Mouse (Mus musculus) bone marrow, adult 2 months (tissue): ENCODE measurements around the gene Oxa1l. TPM values are rescaled to one million over a fixed set of nuclear protein-coding genes. Genes with fewer than 3 reads are reported as not detected.
"Not testable (repeated sequence)": the region's sequence is repeated elsewhere in the genome, so short reads cannot be mapped to it uniquely, and the experiment has no call there.

Experiments used
- H3K27ac ChIP-seq: fragments of 200-500 bp; 2 replicates; pipeline ENCODE4 v1.5.1; 2012; ENCODE audit warnings: low read depth, mild to moderate bottlenecking, control low read depth, inconsistent platforms, low read length; ENCODE audit not compliant: control insufficient read depth, poor library complexity, insufficient read depth
- H3K4me1 ChIP-seq: fragments of 200-500 bp; 2 replicates; pipeline ENCODE4 v1.6.1; 2011; ENCODE audit warnings: low read length; ENCODE audit not compliant: control insufficient read depth, insufficient read depth
- H3K4me3 ChIP-seq: fragments of 200-500 bp; replicated peaks from 2 replicates; pipeline ENCODE3; 2011; ENCODE audit warnings: mild to moderate bottlenecking, low read depth, low read length, control low read depth; ENCODE audit not compliant: control insufficient read depth
- CTCF ChIP-seq: fragments of 200-500 bp; IDR thresholded peaks from 2 replicates; pipeline ENCODE4 v1.5.1; 2011; ENCODE audit warnings: low read length, control low read depth; ENCODE audit not compliant: control insufficient read depth, insufficient read depth
- POLR2A ChIP-seq: fragments of 200-500 bp; IDR thresholded peaks from 2 replicates; pipeline ENCODE4 v1.6.1; 2011; ENCODE audit warnings: low read depth, mild to moderate bottlenecking, control low read depth, low read length, borderline replicate concordance; ENCODE audit not compliant: control insufficient read depth
- WGBS: fragments of 180-500 bp; shearing (Covaris S2); methylation state at CpG from one replicate; pipeline ENCODE4 v1.1.7; 2018; 5-methylcytosine and 5-hydroxymethylcytosine counted together
- polyA plus RNA-seq: library from polyadenylated mRNA; stranded (reverse); fragments of >200 nt; gene quantifications from 2 replicates; pipeline ENCODE4 v1.2.4, GENCODE M21; 2011; ENCODE audit warnings: low replicate concordance; ENCODE audit not compliant: missing spikeins, insufficient read depth, insufficient read length

The Oxa1l gene
- polyA plus RNA-seq, 1 experiment, result 64.9 TPM

GRCm38 (mm10) chr14:54333452-54334189 lies 27.0 kb upstream of the Oxa1l start:
- TF ChIP-seq POLR2A, result no peak
- Histone ChIP-seq H3K4me3 (no peak overlapping the region), H3K27ac (no peak overlapping the region), H3K4me1 (no peaks in the 10 kb centered on the region; the same call in 1 of the 2 replicates)
- WGBS, result 46% methylated on average over 8 of the region's 8 CpGs

DNA sequence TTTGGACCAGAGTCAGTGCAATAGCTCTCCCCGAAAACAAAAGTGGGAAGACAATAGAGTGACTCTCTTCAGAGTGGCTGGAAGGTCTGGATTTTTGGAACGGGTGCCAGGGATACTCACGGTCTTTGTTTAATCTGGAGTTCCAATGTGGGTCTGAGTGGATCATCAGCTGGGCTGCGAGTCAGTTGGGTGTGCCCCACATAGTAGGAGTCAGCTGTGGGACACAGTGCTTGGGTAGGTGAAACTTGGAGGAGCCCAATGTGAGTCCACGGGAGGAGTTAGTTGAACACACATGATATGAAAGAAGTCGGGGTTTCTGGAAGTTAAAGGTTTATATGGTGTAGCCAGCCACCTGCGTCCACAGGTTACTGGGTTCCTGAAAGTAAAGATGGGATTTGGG lies 19.8 kb upstream of the Oxa1l start:
- 79% methylated on average over 7 of the region's 7 CpGs for WGBS
- TF ChIP-seq POLR2A (no peak), CTCF (no peak)
- no peaks in the 10 kb centered on the region for H3K4me1 ChIP-seq
- H3K27ac ChIP-seq, result no peak overlapping the region
- no peak overlapping the region for H3K4me3 ChIP-seq

- not testable (repeated sequence) for H3K4me1 ChIP-seq, H3K4me3 ChIP-seq, H3K27ac ChIP-seq
- WGBS, result 58% methylated on average over 2 of the region's 2 CpGs
These were observed 18.8 kb upstream of the Oxa1l start for GRCm38 (mm10) chr14:54341807-54342206.

GRCm38 (mm10) chr14:54350773-54351541 lies 9.7 kb upstream of the Oxa1l start:
- not testable (repeated sequence) for H3K4me1 ChIP-seq
- 29% methylated on average over 16 of the region's 16 CpGs for WGBS
- Histone ChIP-seq H3K27ac (peak overlapping the region; percentile 10; the same call in 1 of the 2 replicates), H3K4me3 (peak overlapping the region; percentile 27)

- H3K27ac ChIP-seq, result no peak overlapping the region
- 74% methylated on average over 8 of the region's 8 CpGs for whole genome bisulfite sequencing
- H3K4me1 ChIP-seq, result no peaks in the 10 kb centered on the region; the same call in 1 of the 2 replicates
- no peak overlapping the region for H3K4me3 ChIP-seq
- TF ChIP-seq CTCF, result no peak
These were observed 8.3 kb upstream of the Oxa1l start for GRCm38 (mm10) chr14:54352314-54352713.

DNA sequence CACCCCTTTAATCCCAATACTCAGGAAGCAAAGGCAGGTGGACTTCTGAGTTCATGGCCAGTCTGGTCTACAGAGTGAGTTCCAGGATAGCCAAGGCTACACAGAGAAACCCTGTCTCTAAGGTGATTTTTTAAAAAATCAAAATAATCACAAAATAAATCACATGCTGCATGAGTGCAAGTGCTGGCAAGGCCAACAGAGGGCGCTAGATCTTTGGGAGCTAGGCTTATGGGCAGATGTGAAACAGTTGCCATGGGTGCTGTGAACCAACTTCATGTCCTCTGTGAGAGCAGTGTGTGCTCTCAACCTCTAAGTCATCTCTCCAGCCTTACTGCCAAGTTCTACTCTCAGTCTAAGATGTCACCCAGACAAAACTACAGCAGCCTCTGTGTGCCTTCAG lies 6.2 kb upstream of the Oxa1l start:
- Histone ChIP-seq H3K4me3 (no peak overlapping the region), H3K4me1 (no peaks in the 10 kb centered on the region; the same call in 1 of the 2 replicates), H3K27ac (no peak overlapping the region)
- TF ChIP-seq POLR2A (no peak), CTCF (peak; percentile 40; the same call in 1 of the 2 replicates)
- WGBS, result 45% methylated on average over 1 of the region's 1 CpGs

DNA sequence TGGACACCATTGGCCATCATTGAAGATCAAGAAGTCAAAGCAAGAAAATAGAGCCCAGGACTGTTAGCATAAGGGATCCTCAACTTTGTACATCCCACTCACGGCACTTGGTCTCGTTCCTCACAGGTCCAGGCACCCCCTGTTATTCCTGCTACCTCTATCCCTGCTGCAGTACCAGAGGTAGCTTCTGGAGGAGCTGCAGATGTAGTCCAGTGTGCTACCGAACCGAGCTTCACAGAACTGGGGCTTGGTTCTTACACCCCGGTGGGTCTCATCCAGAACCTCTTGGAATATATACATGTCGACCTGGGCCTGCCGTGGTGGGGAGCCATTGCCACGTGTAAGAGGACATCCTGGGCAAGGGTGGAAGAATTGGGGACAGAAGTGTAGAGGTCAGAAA lies 2.5 kb downstream of the Oxa1l start:
- Histone ChIP-seq H3K4me3 (no peak overlapping the region), H3K4me1 (no peaks in the 10 kb centered on the region; the same call in 1 of the 2 replicates), H3K27ac (no peak overlapping the region)
- WGBS, result 86% methylated on average over 8 of the region's 8 CpGs
- TF ChIP-seq CTCF, result no peak
- no peak for TF ChIP-seq POLR2A

GRCm38 (mm10) chr14:54365026-54365645 lies 4.5 kb downstream of the Oxa1l start:
- WGBS, result 67% methylated on average over 5 of the region's 5 CpGs
- TF ChIP-seq CTCF, result no peak
- TF ChIP-seq POLR2A, result no peak
- H3K27ac ChIP-seq, result no peak overlapping the region
- H3K4me3 ChIP-seq, result no peak overlapping the region
- no peaks in the 10 kb centered on the region; the same call in 1 of the 2 replicates for H3K4me1 ChIP-seq

DNA sequence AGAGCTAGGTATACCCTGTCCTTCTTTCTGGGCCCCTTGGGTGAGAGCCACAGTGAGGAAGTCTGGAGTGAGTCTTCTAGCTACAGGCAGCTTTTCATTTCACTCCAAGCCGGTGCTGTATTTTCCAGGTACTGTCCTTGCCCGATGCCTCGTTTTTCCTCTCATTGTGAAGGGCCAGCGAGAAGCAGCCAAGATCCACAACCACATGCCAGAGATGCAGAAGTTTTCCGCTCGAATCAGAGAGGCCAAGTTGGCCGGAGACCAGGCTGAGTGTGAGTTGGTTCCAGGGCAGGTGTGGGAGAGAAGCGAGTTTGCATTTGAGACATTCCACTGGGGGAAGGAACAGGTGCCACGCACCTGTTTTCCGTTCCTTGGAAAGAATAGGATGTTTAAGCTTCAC lies 5.9 kb downstream of the Oxa1l start:
- Histone ChIP-seq H3K4me3 (no peak overlapping the region), H3K4me1 (no peaks in the 10 kb centered on the region; the same call in 1 of the 2 replicates), H3K27ac (no peak overlapping the region)
- TF ChIP-seq CTCF (no peak), POLR2A (no peak)
- WGBS, result 91% methylated on average over 10 of the region's 10 CpGs
